Mouse (Mus musculus) monocyte, adult 2 months (primary cell): ENCODE measurements around the gene Krt32.

Source experiments
- DNase-seq, 2 experiments: peaks; one replicate each; pipeline ENCODE4 v3.0.0; 2022; ENCODE audit warnings: low spot score in 2 of 2, low read depth in 1 of 2

Gene Krt32

DNA sequence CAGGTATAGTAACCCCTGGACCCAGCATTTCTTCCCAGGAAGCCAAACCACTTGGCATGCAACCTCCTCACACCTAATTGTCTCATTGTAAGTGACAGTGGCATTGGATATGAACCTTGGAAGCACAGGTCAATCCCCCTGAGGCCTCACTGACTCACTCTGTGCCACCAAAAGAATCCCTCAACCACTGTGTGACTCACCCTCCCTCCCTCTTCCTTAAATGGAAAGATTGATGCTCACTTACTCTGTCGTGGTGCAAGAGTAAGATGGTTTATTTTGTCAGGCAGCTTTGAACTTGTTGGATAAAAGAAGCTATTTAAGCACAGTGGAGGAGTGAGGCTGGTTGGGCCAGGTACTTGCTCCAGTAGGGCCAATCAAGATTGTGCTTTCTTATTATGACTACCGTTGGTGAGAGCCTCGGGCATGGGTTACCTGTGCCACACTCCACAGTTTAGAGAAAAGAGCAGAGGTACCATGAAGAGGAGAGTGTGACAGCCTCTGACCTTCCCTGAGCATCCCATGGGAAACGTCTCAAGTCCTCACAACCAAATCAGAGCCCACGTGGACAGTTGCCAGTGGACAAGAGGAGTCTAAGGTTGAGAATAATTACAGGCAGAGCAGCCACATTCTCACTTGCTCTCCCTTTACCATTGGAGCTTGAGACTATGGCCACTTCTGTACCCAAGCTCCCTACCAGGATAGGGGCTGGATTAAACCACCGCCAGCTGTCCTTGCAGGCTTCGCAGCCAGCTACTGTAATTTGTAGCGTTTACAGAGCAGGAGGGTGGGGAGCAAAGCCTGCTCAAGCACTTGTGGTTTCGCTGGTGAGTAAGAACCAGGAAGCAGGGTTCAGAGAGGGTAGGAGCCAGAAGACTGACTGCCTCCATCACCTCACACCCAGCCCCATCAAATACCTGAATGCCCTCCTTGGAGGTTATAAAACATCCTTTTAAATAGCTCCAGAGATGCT is 32.1 kb downstream of the Krt32 start:
- no peak for DNase-seq

GRCm38 (mm10) chr11:100050451-100050850 is 37.6 kb downstream of the Krt32 start, which contains the start of gene Krt31:
TSS of gene Krt31 (minus strand) at chr11:100050551.
- DNase-seq: no peak

DNA sequence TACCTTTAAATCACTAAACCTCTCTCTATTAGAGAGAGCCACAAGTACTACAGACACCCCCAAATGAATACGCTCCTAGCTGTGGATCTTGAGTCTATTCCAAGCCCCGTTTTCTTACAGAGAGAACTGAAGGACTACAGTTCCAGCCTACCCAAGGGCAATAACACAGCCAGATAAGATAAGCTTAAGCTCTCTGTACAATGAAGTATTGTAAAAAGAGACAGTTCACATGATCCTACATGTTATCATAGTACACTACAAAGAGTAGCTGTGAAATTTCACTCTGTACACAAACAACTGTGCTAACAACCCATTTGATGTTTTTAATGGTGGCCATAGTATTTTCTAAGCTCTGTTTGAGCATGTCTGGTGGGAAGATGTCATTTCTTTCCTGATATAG is 40.8 kb downstream of the Krt32 start:
- DNase-seq: no peak

DNA sequence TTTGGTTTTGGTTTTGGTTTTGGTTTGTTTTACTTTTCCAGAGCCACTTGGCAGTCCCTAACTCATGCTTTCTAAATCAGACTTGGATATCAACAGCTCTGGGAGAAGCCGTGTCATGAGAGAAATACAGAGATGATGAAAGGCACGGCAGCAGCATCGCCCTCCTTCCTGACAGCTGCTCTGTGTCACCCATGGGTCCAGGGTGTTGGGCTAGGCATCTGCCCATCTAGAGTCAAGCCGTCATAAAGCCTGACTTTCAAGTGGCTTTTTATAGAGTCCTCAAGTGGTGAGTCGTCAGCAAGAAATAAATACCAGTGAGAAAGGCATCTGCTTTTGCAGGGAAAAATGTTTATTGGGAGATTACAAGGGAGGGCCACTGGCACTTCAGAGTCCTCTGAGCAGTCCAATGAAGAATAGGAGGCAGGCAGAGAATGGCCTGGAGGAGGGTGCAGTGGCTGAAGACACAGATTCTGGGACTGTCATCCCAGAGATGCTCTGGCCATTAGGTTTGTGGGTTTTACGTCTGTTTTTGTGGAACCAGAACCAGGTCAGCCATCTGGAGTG is 41.6 kb downstream of the Krt32 start:
- no peak for DNase-seq

DNA sequence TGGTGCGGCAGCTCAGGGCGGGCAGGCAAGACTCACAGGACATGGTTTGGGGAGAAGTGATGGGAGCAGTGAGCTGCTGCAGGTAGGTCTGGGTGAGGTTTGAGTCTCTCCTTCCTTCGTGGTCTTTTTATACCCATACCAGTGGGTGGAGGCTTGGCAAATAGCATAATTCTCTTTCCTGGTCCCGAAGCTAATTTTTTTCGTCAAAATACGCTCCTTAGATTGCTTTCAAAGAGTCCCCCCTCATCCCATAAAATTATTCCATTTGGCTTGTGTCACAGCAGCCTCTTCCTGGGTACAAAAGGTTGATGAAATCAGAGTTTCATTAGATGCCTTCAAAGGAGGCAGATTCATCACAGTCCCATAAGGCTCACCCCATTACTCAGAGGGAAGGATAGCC is 46.6 kb downstream of the Krt32 start, which contains the start of gene Krt34:
TSS of gene Krt34 (minus strand) at position 101 of the 400 bp plus-strand sequence.
- no peak for DNase-seq
